Mouse (Mus musculus) midbrain, embryonic 11.5 days (tissue): ENCODE results near the gene Lpin3. TPM values are rescaled to one million over a fixed set of nuclear protein-coding genes. Genes with fewer than 3 reads are reported as not detected.

Experiments
- ATAC-seq: fragments of 200-750 bp; cut with Nextera tagmentation; 2 replicates; pipeline ENCODE4 v1.8.0; 2017; ENCODE audit warnings: moderate TSS enrichment, moderate library complexity; ENCODE audit not compliant: low FRiP score
- DNase-seq: peaks from one replicate; pipeline ENCODE4 v3.0.0; 2015; ENCODE audit warnings: low spot score; ENCODE audit errors: missing footprints
- H3K27ac ChIP-seq: fragments of 300-500 bp; sonication (generic); 2 replicates; pipeline ENCODE4 v1.5.1; 2014; ENCODE audit warnings: low read depth, low read length
- H3K27me3 ChIP-seq: fragments of 300-500 bp; sonication (generic); 2 replicates; pipeline ENCODE4 v1.6.1; 2014; ENCODE audit warnings: mild to moderate bottlenecking, low read length, moderate library complexity, mixed read lengths; ENCODE audit not compliant: control insufficient read depth, insufficient read depth
- H3K36me3 ChIP-seq: fragments of 300-500 bp; sonication (generic); 2 replicates; pipeline ENCODE4 v1.6.1; 2014; ENCODE audit warnings: mild to moderate bottlenecking, low read length, moderate library complexity, mixed read lengths; ENCODE audit not compliant: control insufficient read depth, insufficient read depth
- H3K4me1 ChIP-seq: fragments of 300-500 bp; sonication (generic); 2 replicates; pipeline ENCODE4 v1.6.1; 2014; ENCODE audit warnings: low read length; ENCODE audit not compliant: control insufficient read depth, insufficient read depth
- H3K4me2 ChIP-seq: fragments of 300-500 bp; sonication (generic); 2 replicates; pipeline ENCODE4 v1.6.1; 2014; ENCODE audit warnings: mild to moderate bottlenecking, moderate library complexity
- H3K4me3 ChIP-seq: fragments of 300-500 bp; sonication (generic); 2 replicates; pipeline ENCODE4 v1.5.1; 2014; ENCODE audit warnings: low read depth, low read length
- H3K9ac ChIP-seq: fragments of 300-500 bp; sonication (generic); 2 replicates; pipeline ENCODE4 v1.6.1; 2014; ENCODE audit warnings: low read length
- H3K9me3 ChIP-seq: fragments of 300-500 bp; sonication (generic); 2 replicates; pipeline ENCODE4 v1.6.1; 2016; ENCODE audit warnings: low read length; ENCODE audit not compliant: control insufficient read depth
- WGBS: fragments of 180-500 bp; shearing (Covaris S2); extraction: QIAGEN DNeasy Blood & Tissue Kit; methylation state at CpG from one replicate; pipeline ENCODE4 v1.1.7; 2014; 5-methylcytosine and 5-hydroxymethylcytosine counted together
- polyA plus RNA-seq: library from polyadenylated mRNA; unstranded; fragments of >200 nt; fragmentation: Nextera tagmentation; extraction: Ambion mirVana; gene quantifications from 2 replicates; pipeline ENCODE4 v1.2.1, GENCODE M21; 2014

Lpin3 gene
- polyA plus RNA-seq, 1 experiment from 2014 or later = 0.10 TPM

DNA sequence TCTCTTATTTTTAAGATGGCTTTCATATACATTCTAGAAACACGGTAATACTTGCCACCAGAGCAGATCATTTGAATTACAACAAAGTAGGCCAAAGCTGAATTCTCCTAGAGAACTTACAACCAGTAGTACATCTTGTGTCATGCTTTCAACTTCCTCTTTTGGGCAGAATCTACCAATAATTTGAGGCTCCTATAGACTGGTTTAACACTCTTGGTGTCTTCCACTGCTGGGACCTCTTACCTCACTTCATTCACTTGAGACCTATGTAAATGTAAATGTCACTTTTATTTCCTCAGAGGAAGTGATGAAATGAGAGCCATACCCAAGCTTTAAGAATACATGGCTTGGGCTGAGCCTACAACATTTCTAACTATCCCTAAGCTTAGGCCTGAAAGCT lies 16.4 kb upstream of the Lpin3 start:
- no peak overlapping the region for H3K4me3 ChIP-seq
- WGBS = 90% methylated on average over 1 of the region's 1 CpGs
- H3K27me3 ChIP-seq = no peaks in the 10 kb centered on the region
- H3K4me2 ChIP-seq = no peak overlapping the region
- H3K4me1 ChIP-seq = no peaks in the 10 kb centered on the region
- H3K36me3 ChIP-seq = no peaks in the 10 kb centered on the region
- no peak for DNase-seq
- H3K9ac ChIP-seq = no peak overlapping the region
- no peak for ATAC-seq
- H3K27ac ChIP-seq = no peak overlapping the region
- no peaks in the 10 kb centered on the region for H3K9me3 ChIP-seq

DNA sequence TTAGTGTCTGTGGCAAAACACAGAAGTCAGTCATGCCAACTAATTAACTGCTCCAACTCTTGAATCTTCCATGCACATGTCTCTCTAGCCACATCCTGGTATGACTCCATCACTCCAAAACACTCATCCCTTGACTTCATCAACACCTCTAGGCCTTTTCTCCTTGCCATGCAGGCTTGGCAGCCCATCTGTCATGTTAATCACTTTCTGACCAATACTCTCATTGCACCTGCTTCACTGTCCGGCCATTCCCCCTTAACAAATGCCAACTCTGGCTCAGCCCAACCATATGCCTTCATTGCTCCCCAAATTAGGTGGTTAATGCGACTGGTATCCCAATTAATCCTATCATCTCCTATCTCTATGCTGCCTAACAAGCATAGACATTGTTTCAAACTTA lies 15.2 kb upstream of the Lpin3 start:
- DNase-seq (no peak), ATAC-seq (no peak)
- 78% methylated on average over 2 of the region's 2 CpGs for WGBS
- H3K4me1 ChIP-seq = no peaks in the 10 kb centered on the region
- no peak overlapping the region for H3K9ac ChIP-seq
- no peak overlapping the region for H3K4me3 ChIP-seq
- H3K27ac ChIP-seq = no peak overlapping the region
- H3K27me3 ChIP-seq = no peaks in the 10 kb centered on the region
- no peak overlapping the region for H3K4me2 ChIP-seq
- no peaks in the 10 kb centered on the region for H3K36me3 ChIP-seq
- H3K9me3 ChIP-seq = no peaks in the 10 kb centered on the region

DNA sequence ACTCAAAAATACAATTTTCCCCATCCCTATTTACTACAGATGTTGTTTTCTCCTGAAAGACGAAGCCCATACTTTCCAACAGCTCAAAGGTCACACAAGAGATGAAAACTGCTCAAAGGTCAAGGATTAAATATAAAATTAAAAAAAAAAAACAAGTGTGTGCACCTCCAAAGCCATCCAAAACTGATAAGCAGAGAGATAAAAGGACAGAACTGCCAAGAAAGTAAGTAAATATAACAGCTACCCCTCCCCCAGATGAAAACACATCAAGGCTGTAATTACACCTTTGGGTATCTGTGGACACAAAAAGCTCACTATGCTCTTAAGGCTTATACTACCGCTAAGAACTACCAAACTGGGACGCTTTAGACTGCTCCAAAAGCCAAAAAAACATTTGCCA lies 11.0 kb upstream of the Lpin3 start:
- ATAC-seq = no peak
- 80% methylated on average over 3 of the region's 3 CpGs for WGBS
- Histone ChIP-seq H3K27me3 (no peaks in the 10 kb centered on the region), H3K4me2 (no peak overlapping the region), H3K36me3 (no peaks in the 10 kb centered on the region), H3K4me3 (no peak overlapping the region), H3K9me3 (no peaks in the 10 kb centered on the region), H3K9ac (no peak overlapping the region), H3K27ac (no peak overlapping the region), H3K4me1 (peaks cover 6% of the 10 kb centered on the region; the same call in 1 of the 2 replicates)
- no peak for DNase-seq

DNA sequence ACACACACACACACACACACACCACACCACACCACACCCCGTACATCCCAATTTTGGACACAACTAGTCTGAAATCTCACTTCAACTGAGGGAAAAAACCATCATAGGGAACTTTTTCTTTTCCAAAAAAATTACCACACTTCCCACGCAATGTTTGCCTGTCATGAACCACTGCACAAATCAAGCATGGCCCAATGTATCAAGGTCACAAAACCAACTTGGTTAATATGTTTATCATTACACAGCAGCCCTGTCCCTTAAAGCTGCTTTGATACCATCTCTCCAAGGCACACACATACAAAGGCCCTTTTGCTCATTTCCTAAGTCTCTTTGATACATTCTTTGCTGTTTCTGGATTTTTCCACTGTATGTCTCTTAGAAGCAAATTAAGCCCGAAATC lies 9.2 kb upstream of the Lpin3 start:
- Histone ChIP-seq H3K4me1 (peaks cover 6% of the 10 kb centered on the region; the same call in 1 of the 2 replicates), H3K27ac (no peak overlapping the region), H3K9me3 (no peaks in the 10 kb centered on the region), H3K27me3 (no peaks in the 10 kb centered on the region), H3K4me2 (no peak overlapping the region), H3K4me3 (no peak overlapping the region), H3K36me3 (no peaks in the 10 kb centered on the region), H3K9ac (no peak overlapping the region)
- DNase-seq (no peak), ATAC-seq (no peak)
- WGBS = 94% methylated on average over 3 of the region's 3 CpGs

DNA sequence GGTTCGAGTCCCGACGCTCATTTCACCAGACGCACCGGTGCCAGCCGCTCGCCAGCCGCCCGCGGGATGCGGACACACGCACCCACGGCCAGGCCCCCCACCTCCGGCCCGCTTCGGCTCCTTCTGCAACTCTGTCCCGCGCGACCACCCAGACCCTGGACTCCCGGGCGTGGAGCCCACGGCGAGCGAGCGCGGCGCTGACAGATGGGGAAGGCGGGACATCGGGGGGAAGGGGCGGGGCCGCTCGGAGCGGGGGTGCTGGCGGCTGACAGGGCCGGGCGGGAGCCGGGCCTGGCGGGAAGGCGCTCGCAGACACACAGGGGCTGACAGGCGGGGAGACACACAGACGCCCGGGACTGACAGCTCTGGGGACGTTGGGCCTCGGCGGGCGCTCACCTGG lies 8.1 kb upstream of the Lpin3 start:
- ATAC-seq (peak; percentile 90), DNase-seq (peak; percentile 93)
- Histone ChIP-seq H3K27ac (peak overlapping the region; percentile 93), H3K9me3 (no peaks in the 10 kb centered on the region), H3K27me3 (no peaks in the 10 kb centered on the region), H3K9ac (peak overlapping the region; percentile 89), H3K4me1 (peaks cover 6% of the 10 kb centered on the region; the same call in 1 of the 2 replicates), H3K4me2 (peak overlapping the region; percentile 70), H3K36me3 (no peaks in the 10 kb centered on the region), H3K4me3 (peak overlapping the region; percentile 76)
- under 1% methylated on average over 47 of the region's 47 CpGs for WGBS

DNA sequence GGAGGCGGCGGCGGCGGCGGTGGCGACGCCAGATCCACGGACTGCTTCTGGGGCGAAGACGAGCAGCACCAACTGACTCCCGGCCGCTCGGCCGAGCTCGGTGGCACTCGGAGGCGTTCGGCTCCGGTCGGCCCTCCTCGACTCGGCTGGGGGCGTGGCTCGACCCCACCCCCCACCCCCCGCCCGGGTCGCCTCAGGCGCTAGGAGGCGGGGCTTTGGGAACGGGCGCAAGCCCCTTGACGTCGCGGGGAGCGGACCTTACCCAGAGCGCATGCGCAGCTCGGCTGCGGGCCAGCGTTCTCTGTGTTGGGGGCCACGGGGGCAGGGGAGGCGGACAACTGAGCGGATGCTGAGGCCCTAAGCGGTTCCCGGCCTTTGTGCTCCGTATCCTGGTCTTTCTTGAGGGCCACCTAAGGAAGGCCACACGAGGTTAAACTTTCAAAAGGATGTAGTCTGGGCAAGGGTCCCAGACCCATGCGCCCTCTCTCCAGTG lies 7.5 kb upstream of the Lpin3 start, which contains the start of gene Zhx3:
Zhx3 (minus strand) TSS at position 109 of the 493 bp plus-strand sequence.
- peaks cover 6% of the 10 kb centered on the region; the same call in 1 of the 2 replicates for H3K4me1 ChIP-seq
- peak within 1 kb of the TSS; percentile 76 for H3K4me3 ChIP-seq
- H3K27ac ChIP-seq = peak within 1 kb of the TSS; percentile 93
- peak within 1 kb of the TSS; percentile 89 for H3K9ac ChIP-seq
- no peaks in the 10 kb centered on the region for H3K36me3 ChIP-seq
- H3K27me3 ChIP-seq = no peaks in the 10 kb centered on the region
- DNase-seq (peak; percentile 99), ATAC-seq (peak; percentile 98)
- H3K4me2 ChIP-seq = peak within 1 kb of the TSS; percentile 70
- under 1% methylated on average over 48 of the region's 48 CpGs for WGBS
- no peaks in the 10 kb centered on the region for H3K9me3 ChIP-seq

DNA sequence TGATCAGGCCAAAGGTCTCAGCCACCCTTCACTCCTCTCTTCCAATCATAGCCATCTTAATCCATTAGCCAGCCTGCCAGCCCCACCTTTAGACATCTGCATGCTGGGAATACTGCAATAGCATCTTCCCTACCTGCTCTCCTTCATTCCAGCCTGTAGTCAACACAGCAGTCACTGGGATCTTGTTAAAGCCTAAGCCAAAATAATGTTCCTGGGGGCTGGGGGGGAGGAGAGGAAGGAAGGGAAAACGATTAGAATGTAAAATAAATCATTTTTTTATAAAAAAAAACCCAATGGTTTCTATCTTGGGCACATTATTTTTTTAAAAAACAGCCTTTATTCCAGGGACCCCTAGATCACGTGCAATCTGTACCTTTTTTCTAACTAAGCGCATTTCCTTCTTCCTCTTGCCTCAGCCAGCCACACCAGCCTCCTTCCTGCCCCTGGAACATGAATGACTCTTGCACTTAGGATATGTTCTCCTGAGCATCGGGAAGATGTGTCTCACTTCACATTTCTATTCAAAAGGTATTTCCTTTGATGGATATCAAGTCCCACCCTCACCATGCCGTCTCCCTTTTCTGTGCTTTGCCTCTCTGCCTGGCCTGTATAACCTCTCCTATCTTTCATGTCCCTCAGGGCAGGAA lies 6.1 kb upstream of the Lpin3 start:
- H3K4me1 ChIP-seq = peaks cover 6% of the 10 kb centered on the region; the same call in 1 of the 2 replicates
- no peaks in the 10 kb centered on the region for H3K36me3 ChIP-seq
- H3K27me3 ChIP-seq = no peaks in the 10 kb centered on the region
- ATAC-seq (no peak), DNase-seq (peak; percentile 33)
- H3K9ac ChIP-seq = no peak overlapping the region
- no peak overlapping the region for H3K4me3 ChIP-seq
- no peak overlapping the region for H3K27ac ChIP-seq
- no peaks in the 10 kb centered on the region for H3K9me3 ChIP-seq
- H3K4me2 ChIP-seq = no peak overlapping the region
- WGBS = 87% methylated on average over 5 of the region's 5 CpGs

DNA sequence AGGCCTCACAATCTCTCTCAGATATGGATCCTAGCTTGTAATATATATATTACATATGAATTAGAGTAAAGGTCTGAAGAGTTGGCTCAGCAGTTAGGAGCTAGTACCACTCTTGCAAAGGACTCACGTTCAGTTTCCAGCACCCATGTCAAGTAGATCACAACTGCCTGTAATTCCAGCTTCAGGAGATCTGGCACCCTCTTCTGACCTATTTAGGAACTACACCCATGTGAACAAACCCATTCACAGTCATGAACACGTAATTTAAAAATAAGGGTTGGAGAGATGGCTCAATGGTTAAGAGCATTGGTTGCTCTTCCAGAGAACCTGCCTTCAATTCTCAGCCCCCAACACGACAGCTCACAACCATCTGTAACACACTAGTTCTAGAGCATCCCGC lies 4.4 kb upstream of the Lpin3 start:
- peaks cover 6% of the 10 kb centered on the region; the same call in 1 of the 2 replicates for H3K4me1 ChIP-seq
- DNase-seq (peak; percentile 79), ATAC-seq (no peak)
- no peaks in the 10 kb centered on the region for H3K36me3 ChIP-seq
- H3K4me2 ChIP-seq = no peak overlapping the region
- 81% methylated on average over 4 of the region's 4 CpGs for WGBS
- H3K4me3 ChIP-seq = no peak overlapping the region
- no peak overlapping the region for H3K27ac ChIP-seq
- no peaks in the 10 kb centered on the region for H3K9me3 ChIP-seq
- H3K27me3 ChIP-seq = no peaks in the 10 kb centered on the region
- no peak overlapping the region for H3K9ac ChIP-seq

DNA sequence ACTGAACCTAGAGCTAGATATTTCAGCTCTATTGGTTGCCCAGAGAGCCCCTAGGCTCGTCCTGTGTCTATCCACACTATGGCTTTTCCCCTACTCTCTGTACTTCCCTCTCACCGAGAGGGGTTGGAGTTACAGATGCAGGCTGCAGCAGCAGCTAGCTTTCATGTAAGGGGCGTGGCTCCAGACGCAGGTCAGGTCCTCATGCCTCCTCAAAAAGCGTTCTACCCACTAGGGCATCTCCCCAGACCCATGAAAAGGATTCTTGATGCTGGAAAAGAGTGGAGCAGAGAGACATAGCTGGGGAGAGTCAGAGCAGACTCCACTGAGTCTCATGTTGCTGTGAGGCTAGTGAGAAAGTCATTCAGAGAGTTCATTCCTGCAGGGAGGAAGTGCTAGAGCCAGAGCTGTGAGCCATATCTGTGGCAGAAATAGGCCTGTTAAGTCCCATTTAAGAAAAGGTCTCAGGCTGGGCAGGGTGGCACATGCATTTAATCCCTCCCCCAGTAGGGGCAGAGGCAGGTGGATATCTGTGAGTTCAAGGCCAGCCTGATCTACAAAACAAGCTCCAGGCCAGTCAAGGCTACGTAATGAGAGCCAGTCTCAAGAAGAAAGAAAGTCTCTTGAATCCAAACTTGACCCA lies 1.1 kb downstream of the Lpin3 start:
- Histone ChIP-seq H3K27me3 (no peaks in the 10 kb centered on the region), H3K9me3 (no peaks in the 10 kb centered on the region), H3K27ac (no peak overlapping the region), H3K4me1 (no peaks in the 10 kb centered on the region), H3K4me3 (no peak overlapping the region), H3K9ac (no peak overlapping the region), H3K36me3 (no peaks in the 10 kb centered on the region), H3K4me2 (no peak overlapping the region)
- no peak for ATAC-seq
- 60% methylated on average over 6 of the region's 6 CpGs for WGBS
- DNase-seq = no peak
